Mouse (Mus musculus) stomach, embryonic 14.5 days (tissue): ENCODE results near the gene Gramd2. TPM values are rescaled to one million over a fixed set of nuclear protein-coding genes. Genes with fewer than 3 reads are reported as not detected.
"Not testable (repeated sequence)": the region's sequence is repeated elsewhere in the genome, so short reads cannot be mapped to it uniquely, and the experiment has no call there.

Experiments
- ATAC-seq: fragments of 200-750 bp; cut with Nextera tagmentation; 2 replicates; pipeline ENCODE4 v1.8.0; 2017; ENCODE audit warnings: low read depth, moderate TSS enrichment; ENCODE audit not compliant: insufficient number of reproducible peaks, insufficient read depth, low FRiP score
- H3K27ac ChIP-seq: fragments of 300-500 bp; sonication (generic); 2 replicates; pipeline ENCODE4 v1.5.1; 2014; ENCODE audit warnings: mild to moderate bottlenecking, low read length, moderate library complexity, mixed read lengths
- H3K27me3 ChIP-seq: fragments of 300-500 bp; sonication (generic); 2 replicates; pipeline ENCODE4 v1.6.1; 2014; ENCODE audit warnings: low read length, control low read depth, mixed read lengths; ENCODE audit not compliant: control insufficient read depth, insufficient read depth
- H3K36me3 ChIP-seq: fragments of 300-500 bp; sonication (generic); 2 replicates; pipeline ENCODE4 v1.6.1; 2014; ENCODE audit warnings: mild to moderate bottlenecking, control low read depth, low read length, moderate library complexity, mixed read lengths; ENCODE audit not compliant: control insufficient read depth, insufficient read depth
- H3K4me1 ChIP-seq: fragments of 300-500 bp; sonication (generic); 2 replicates; pipeline ENCODE4 v1.6.1; 2014; ENCODE audit warnings: low read length, control low read depth, mixed read lengths; ENCODE audit not compliant: control insufficient read depth, insufficient read depth
- H3K4me2 ChIP-seq: fragments of 300-500 bp; sonication (generic); replicated peaks from 2 replicates; pipeline ENCODE4 v1.6.1; 2014; ENCODE audit warnings: low read depth, low read length, control low read depth
- H3K4me3 ChIP-seq: fragments of 300-500 bp; sonication (generic); 2 replicates; pipeline ENCODE4 v1.5.1; 2014; ENCODE audit warnings: low read depth, low read length, control low read depth
- H3K9ac ChIP-seq: fragments of 300-500 bp; sonication (generic); replicated peaks from 2 replicates; pipeline ENCODE4 v1.6.1; 2014; ENCODE audit warnings: low read depth, mild to moderate bottlenecking, control low read depth, low read length, moderate library complexity, mixed read lengths
- H3K9me3 ChIP-seq: fragments of 300-500 bp; sonication (generic); 2 replicates; pipeline ENCODE4 v1.6.1; 2016; ENCODE audit warnings: low read depth, low read length, control low read depth; ENCODE audit not compliant: control insufficient read depth
- WGBS: fragments of 180-500 bp; shearing (Covaris S2); extraction: QIAGEN DNeasy Blood & Tissue Kit; methylation state at CpG from one replicate; pipeline ENCODE4 v1.1.7; 2014; 5-methylcytosine and 5-hydroxymethylcytosine counted together
- polyA plus RNA-seq: library from polyadenylated mRNA; unstranded; fragments of >200 nt; fragmentation: Nextera tagmentation; extraction: Ambion mirVana; gene quantifications from 2 replicates; pipeline ENCODE4 v1.2.1, GENCODE M21; 2014

The Gramd2 gene
- polyA plus RNA-seq, 1 experiment from 2014 or later: 1.5 TPM

- Histone ChIP-seq H3K4me1 (peaks cover 6% of the 10 kb centered on the region; the same call in 1 of the 2 replicates), H3K27ac (0 out of 2 replicates have a peak overlapping the region, but pooled peaks have one; percentile 91), H3K4me2 (peak overlapping the region; percentile 77), H3K36me3 (no peaks in the 10 kb centered on the region), H3K27me3 (no peaks in the 10 kb centered on the region), H3K4me3 (peak overlapping the region; percentile 80), H3K9me3 (no peaks in the 10 kb centered on the region), H3K9ac (peak overlapping the region; percentile 71)
- WGBS: 2% methylated on average over 2 of the region's 2 CpGs
- ATAC-seq: no peak
Observed at GRCm38 (mm10) chr9:59751966-59752365, 72.0 kb downstream of the Gramd2 start.

DNA sequence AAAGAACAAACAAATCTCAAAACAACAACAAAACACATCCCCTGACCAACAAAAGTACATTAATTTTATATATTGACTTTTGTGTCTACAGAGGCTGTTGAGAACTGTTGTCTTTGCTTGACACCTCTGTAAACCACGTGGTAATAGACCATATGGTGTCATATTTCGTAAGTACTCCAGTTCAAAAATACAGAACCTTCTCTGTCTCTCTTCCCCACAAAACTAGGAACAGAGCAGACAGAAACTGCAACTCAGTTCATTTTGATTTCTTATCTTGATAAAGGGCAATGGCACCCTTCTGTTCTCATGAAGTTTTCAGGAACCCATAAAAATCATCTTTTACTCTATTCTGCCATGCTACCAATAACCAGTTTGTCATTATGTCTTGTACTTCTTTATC lies 75.3 kb downstream of the Gramd2 start:
- no peak overlapping the region for H3K4me2 ChIP-seq
- H3K4me1 ChIP-seq: no peaks in the 10 kb centered on the region
- H3K4me3 ChIP-seq: no peak overlapping the region
- H3K9ac ChIP-seq: no peak overlapping the region
- no peaks in the 10 kb centered on the region for H3K36me3 ChIP-seq
- ATAC-seq: no peak
- WGBS: 61% methylated on average over 2 of the region's 2 CpGs
- H3K9me3 ChIP-seq: no peaks in the 10 kb centered on the region
- no peaks in the 10 kb centered on the region for H3K27me3 ChIP-seq
- no peak overlapping the region for H3K27ac ChIP-seq

- H3K9ac ChIP-seq, H3K27ac ChIP-seq, H3K4me1 ChIP-seq, H3K9me3 ChIP-seq, H3K27me3 ChIP-seq, H3K36me3 ChIP-seq, ATAC-seq, H3K4me2 ChIP-seq, H3K4me3 ChIP-seq: not testable (repeated sequence)
- WGBS: 100% methylated on average over 2 of the region's 3 CpGs
Observed at GRCm38 (mm10) chr9:59757016-59757415, 77.1 kb downstream of the Gramd2 start.

- Histone ChIP-seq H3K36me3 (no peaks in the 10 kb centered on the region), H3K4me1 (no peaks in the 10 kb centered on the region), H3K9me3 (no peaks in the 10 kb centered on the region), H3K27me3 (no peaks in the 10 kb centered on the region), H3K4me3 (no peak overlapping the region), H3K9ac (no peak overlapping the region), H3K27ac (no peak overlapping the region), H3K4me2 (no peak overlapping the region)
- ATAC-seq: no peak
- 73% methylated on average over 3 of the region's 3 CpGs for whole genome bisulfite sequencing
Observed at GRCm38 (mm10) chr9:59760515-59760914, 80.6 kb downstream of the Gramd2 start.

DNA sequence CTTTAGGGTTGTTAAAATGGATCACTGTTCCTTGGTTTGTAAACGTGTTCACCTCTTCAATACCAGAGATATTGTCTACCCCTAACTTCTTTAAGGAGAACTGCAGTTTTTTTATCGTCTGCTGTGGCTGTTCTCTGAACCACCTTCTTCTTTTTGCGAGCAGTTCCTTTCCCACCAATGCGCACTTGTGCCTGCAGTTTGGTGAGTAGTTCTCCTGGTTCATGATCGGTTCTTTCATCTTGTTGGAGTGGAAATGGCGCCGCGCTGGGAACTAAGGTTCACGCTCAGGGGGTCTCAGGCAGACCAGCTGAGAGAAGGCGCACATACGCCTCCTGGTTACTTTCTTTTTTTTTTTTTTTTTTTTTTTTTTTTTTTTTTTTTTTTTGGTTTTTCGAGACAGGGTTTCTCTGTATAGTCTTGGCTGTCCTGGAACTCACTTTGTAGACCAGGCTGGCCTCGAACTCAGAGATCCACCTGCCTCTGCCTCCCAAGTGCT lies 87.1 kb downstream of the Gramd2 start:
- 87% methylated on average over 11 of the region's 13 CpGs for WGBS
- not testable (repeated sequence) for H3K4me1 ChIP-seq, H3K36me3 ChIP-seq, H3K4me3 ChIP-seq, H3K27ac ChIP-seq, H3K4me2 ChIP-seq, H3K9me3 ChIP-seq, ATAC-seq, H3K27me3 ChIP-seq, H3K9ac ChIP-seq

Other genes starting within 250 kb of the Gramd2 start
- 18.3 and 19.4 TPM in 2 replicates for gene Arih1, start 193.5 kb upstream of the Gramd2 start, polyA plus RNA-seq
- 86.7 and 88.1 TPM in 2 replicates for gene Hexa, start 140.6 kb upstream of the Gramd2 start, polyA plus RNA-seq
- 0.39 TPM in 1 of 2 replicates, not detected in the other for gene Tmem202, start 140.3 kb upstream of the Gramd2 start, polyA plus RNA-seq
- gene Celf6, start 102.2 kb upstream of the Gramd2 start, polyA plus RNA-seq: 4.0 and 4.6 TPM in 2 replicates
- gene Parp6, start 62.9 kb upstream of the Gramd2 start, polyA plus RNA-seq: 38.9 and 39.5 TPM in 2 replicates
- gene Pkm, start 23.8 kb upstream of the Gramd2 start, polyA plus RNA-seq: 1,134 and 1,145 TPM in 2 replicates
- gene Senp8, start 70.6 kb downstream of the Gramd2 start, polyA plus RNA-seq: 11.7 and 12.4 TPM in 2 replicates
- gene Myo9a, start 70.8 kb downstream of the Gramd2 start, polyA plus RNA-seq: 18.9 and 19.8 TPM in 2 replicates